Mouse (Mus musculus): ENCODE data around the gene Retreg3.
"Not testable (repeated sequence)": the region's sequence is repeated elsewhere in the genome, so short reads cannot be mapped to it uniquely, and the experiment has no call there.

Gene Retreg3

DNA sequence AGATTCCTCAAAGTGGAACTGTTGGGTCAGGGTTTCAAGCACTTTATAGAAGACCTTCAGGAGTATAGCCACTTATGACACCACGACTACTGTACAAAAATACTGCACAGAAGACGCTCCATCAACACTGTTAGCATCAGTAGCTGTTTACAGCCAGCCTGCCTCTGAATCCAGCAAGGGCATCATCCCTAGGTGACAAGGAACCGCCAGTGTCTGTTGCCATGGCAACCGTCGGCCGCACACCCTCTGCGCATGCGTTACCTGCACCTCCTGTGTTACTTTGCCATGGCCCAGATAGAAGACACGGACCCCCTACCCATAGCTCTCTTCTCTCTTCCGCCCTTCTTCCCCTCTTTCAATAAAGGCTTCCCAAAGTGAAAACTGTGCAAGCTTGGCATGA is 26.7 kb upstream of the Retreg3 start:
- no peak for DNase-seq

DNA sequence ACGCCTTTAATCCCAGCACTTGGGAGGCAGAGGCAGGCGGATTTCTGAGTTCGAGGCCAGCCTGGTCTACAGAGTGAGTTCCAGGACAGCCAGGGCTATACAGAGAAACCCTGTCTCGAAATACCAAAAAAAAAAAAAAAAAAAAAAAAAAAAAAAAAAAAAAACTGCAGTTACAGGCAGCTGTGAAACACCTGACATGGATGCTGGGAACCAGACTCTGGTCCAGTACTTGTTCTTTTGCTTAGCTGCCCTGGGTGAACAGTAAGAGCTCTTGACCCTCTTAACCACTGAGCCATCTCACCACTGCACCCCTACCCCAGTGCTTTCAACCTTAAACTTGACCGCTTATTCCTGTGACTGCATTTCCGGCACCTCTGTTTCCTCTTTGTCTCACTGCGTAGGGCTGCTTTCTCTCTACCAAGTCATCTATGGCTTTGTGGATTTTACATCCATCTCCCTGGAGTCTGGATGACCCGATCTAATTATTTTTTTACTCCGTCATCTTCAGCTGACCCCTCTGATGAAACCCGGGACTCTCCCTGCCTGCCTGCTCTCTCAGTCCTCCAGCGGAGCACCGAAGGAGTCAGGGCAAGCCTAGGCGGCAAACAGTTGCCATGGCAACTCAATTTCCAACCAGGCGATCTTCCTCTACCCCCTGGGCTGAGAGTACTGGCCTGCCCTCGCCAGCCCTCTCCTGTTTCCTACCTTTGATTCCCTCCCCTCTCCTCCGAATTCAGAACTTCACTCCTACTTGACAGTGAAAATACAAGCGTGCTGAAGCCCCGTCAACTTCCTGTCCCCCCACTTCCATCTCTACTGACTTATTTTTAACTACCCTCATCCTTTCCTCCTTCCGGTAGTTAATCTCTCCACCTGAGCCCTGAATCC is 23.9 kb upstream of the Retreg3 start:
- DNase-seq, result peak in 1 of 2 experiments; percentile 48

DNA sequence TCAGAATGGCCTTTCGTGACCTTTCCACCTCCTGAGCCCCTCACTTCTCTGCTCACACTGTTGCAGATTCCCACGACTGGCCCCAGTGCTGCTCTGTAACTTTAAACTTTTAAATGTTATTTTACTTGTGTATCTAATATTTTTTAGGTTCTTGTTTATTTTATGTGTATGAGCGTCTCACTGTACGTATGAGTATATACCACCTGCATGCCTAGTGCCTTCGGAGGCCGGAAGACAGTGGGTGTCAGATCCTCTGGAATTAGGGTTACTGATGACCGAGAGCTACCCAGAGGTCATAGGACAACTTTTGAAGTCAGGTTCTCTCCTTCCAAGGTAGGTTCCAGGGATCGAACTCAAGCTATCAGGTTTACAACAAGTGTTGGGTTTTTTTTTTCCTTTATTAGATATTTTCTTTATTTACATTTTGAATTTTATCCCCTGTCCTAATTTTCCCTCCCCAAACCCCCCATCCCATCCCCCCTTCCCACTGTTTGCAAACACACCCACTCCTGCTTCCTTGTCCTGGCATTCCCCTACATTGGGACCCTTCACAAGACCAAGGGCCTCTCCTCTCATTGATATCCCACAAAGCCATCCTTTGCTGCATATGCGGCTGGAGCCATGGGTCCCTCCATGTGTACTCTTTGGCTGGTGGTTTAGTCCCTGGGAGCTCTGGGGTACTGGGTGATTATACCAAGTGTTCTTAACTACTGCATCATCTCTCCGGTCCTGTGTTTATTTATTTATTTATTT is 22.7 kb upstream of the Retreg3 start:
- DNase-seq, result no peak

DNA sequence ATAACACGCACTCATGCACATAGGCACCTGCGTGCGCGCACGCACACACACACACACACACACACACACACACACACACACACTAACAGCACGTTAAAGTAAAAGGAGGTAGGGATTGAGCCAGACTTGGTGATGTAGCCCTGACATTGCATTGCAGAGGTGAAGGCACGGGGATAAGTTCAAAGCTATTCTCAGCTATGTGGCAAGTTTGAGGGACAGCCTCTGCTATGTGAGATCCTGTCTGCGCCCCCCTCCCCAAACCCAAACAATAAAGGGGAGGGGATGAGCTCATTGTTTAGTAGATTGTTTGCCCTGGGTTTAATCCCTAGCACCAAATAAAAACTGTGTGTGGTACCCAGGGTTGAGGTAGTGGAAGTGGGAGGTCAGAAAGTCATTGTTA is 21.4 kb upstream of the Retreg3 start:
- DNase-seq, result no peak

DNA sequence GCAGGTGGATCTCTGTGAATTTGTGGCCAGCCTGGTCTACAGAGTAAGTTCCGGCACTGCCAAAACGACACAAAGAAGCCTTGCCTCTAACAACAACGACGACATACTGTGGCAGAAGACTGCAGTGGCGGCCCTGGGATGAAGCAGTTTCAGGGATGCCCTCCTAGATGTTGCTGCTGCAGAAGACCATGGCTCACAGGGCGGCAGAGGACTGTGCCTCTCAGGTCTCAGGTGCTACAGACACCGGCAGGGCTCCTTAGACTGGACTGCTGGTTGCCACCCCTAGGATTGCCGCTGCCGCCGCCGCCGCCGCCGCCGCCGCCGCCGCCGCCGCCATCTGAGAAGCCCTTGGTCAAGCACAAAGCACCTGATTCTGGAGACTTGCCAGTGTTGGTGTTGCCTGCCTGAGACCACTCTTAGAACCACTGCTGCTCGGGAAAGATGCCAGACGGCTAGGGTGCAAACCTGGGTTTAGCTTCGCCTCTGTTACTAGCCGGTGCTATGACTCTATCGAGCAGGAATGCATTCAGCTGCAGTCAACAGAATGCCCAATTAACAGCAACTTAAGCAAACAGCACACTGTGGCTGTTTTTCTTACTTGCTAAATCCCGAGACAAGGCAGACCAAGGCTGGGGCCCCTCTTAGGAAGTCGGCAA is 20.6 kb upstream of the Retreg3 start:
- DNase-seq, result no peak

DNA sequence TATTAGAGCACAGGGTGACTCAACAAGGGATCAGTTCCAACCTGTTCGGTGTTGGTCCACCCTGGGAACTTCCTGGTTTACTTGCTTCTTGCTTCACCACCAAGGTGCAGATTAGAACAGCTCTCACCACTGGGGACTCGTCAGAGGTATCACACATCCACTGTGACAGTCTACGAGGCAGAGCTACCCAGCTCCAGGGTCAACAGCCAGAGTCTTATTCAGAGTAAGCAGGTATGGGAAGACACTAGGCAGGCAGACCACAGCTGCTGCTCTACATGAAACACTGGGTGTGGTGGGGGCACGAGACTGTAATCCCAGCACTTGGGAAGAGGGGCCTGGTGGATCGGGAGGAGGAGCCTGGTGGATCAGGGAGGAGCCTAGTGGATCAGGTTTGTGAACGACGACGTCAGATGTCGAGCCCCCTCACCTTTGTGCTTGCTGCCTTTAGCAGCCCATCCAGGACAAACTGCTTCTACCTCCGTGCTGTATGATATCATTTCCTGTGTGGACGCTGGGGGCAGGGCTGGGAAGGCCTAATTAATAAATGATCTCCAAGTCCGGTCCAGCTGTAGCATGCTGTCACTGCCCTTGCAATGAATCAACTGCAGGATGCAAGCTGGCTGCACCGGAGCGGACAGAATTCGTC is 19.0 kb upstream of the Retreg3 start:
- no peak for DNase-seq

DNA sequence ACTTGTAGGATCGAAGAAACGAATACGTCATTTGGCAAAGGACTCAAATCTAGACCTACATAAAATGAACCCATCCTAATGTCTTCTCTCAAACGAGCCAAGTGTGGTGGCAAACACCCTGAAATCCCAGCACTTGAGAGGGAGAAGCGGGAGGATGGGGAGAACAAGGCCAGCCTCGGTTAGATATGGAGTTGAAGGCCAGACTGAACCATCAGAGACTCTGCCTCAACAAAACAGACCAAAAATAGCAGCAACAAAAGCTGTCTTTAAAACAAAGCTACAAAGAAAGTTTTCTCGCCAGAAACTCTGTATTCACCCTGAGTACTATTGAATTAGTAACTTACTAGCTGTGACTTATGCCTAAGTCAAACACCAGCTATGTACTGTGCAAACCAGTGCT is 17.3 kb upstream of the Retreg3 start:
- DNase-seq, result no peak

DNA sequence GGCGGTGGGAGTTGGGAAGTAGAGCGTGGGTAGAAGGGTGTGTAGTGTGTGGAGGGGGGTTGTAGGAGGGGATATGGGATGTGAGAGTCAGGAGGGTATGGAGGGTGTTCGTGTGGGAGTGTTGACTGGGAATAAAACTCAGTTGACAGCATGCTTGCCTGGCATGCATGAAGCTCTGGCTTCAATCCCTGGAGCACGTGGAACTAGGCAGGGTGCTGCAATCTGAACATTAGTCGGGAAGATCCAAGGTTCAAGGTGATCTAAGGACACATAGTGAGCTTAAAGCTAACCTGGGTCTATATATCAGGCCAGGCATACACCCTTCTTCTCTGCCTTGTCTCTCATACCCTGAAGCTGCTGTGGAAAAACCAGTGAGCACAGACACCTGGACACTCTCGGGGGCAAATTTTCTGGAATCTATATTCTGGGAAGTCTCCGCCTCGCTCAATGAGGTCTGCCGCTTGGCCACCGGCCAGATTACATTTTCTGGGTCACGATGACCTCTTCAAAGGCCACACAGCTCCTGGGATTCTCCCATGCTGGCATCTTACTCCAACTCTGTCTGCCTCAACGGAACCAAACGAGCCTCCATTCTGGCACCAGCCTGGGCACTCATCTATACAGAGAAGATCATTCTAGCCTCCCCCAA is 14.6 kb upstream of the Retreg3 start:
- DNase-seq, result no peak

DNA sequence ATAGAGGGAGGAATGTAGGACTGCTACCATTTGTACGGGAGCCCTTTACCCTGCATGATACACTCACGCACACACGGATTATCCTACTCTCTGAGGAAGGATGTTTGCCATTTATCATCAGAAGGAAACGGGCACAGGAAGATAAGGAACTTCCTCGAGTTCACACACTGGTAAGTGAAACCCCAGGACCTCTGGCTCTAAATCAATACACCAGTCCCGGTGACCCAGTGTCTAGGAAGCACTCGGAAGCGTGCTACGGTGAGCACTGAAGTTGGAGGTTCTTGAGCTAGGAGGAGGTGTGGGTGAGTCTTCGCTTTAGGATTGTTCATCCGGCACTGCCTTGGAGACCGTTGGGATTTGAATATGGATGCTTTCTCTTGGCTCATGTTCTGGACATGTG is 13.3 kb upstream of the Retreg3 start:
- no peak for DNase-seq

DNA sequence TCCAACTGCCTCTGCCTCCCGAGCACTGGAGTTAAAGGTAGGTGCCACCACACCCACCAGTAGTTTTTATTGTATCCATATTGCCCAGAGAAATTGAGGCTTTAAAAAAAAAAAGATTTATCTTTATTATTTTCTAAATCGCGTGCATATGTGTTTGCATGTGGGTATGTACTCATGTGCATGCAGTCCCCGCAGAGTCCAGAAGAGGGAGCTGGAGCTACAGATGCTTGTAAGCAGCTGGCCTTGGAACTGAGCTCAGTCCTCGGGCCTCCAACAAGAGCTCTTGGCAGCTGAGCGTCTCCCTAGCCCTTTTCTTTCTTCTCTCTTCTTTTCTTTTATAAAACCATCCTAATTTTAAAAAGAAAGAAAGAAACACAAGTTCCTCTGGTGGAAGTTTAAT is 12.0 kb upstream of the Retreg3 start:
- no peak for DNase-seq

DNA sequence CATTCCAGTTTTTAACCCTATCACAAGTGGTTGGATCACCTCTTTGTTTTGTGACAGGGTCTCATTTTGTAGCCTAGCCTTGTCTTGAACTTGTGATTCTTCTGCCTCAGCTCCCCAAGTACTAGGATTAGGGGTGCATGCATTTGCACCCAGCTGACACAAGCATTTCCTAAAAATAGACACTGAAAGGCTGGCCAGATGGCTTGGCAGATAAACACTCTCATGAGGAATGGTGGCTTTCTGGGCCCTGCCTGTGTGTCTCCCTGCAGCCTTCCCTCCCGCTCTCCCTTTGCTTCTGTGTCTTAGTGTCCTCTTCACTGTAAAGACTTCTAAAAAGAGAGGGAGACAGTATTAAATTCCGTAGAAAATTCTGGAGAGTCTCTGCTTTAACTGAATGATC is 11.5 kb upstream of the Retreg3 start:
- no peak for DNase-seq

DNA sequence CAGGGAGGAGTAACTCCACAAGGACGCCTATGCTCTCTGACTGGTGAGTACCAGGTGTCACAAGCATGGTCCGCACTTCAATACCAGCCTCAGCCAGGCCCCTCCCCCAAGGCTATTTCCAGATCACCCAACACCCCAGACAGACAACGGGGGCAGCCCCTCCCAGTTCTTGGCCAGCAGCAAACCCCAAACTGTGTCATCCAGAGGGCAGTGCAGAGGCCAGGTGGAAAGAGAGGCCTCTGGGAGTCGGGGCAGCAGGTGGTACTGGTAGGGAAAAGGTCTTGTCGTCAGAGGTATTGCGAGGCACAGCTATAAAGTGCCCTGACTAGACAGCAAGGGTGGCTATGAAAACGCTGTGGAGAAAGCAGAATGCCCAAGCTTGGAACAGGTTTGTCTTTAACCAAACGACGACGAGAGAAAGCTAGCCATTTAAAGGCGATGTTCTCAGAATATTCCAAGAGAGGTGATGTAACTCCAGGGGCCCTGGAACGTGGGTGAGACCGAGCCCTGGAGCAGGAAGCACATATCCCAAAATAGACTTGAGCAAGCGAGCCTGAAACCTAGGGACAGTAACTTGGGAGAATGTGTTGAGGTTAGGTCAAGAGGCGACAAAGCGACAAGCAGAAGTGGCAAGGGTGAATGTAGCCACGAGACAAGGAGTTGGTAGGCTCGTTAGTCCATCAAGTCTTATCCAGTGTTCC is 10.5 kb upstream of the Retreg3 start:
- DNase-seq, result no peak

DNA sequence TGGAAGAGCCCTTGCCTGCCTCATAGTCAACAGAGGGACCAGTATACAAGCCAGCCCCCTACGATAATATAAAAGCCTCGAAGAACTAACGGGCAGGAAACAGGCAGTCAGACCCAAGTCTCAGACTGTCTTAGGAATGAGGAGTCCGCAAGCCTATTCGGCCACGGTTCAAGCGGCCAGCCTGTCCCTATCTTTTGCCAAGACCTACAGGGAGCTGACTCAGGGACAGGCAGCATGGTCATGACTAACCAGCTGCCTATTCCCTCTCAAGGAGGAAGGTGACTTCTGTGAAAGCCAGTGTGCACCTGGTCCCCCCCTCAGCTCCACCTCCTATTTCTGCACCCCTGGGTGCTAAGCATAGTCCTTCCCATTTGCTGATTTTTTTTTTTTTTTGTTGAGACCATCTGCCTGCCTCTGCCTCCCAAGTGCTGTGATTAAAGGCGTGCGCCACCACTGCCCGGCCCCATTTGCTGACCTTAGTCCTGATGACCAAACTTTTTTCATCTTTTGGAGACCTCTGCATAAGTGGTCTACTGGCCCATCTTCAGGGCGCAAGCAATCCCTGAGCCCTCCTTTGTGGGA is 9.4 kb upstream of the Retreg3 start:
- no peak for DNase-seq

DNA sequence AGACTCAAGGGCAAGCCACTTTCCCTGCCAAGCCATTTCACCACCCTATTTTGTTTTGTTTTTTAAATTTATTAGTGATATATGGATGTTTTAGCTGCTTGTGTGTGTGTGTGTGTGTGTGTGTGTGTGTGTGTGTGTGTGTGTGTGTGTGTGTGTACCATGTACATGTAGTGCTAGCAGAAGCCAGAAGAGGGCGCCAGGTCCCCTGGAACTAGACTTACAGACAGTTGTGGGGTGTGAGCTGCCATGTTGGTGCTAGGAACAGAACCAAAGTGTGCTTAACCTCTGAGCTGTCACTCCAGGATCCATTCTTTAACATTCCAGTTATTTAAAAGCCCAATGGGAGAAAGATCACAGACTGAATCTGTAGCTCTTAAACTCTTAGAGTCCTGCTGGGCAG is 7.4 kb upstream of the Retreg3 start:
- DNase-seq, result no peak

DNA sequence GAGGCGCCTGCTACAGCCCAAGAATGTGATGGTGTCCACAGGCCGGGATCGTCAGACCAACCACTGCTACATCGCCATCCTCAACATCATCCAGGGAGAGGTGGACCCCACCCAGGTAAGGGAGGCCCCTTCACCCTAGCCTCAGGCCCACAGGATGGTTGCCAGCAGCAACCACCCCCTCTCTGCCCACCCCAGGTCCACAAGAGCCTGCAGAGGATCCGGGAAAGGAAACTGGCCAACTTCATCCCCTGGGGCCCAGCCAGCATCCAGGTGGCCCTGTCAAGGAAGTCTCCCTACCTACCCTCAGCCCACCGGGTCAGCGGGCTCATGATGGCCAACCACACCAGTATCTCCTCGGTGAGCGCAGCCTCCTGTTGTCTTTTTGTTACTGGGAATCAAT is 5.3 kb upstream of the Retreg3 start:
- not testable (repeated sequence) for DNase-seq

DNA sequence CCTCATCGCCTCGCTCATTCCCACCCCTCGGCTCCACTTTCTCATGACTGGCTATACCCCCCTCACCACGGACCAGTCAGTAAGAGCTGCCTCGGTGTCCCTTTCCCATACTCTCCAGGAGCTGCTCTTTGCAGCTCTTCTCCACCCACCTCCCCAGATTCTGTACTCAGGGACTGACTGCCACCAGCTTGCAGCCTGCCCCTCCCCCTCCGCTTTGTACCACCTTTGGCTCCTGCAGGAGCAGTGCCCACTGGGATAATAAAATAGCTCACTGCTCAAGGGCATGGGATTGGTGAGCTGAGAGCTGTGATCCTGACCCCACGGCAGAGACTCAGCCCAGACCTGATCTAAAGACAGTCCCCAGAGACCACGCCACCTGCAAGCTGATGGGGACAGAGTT is 4.8 kb upstream of the Retreg3 start:
- not testable (repeated sequence) for DNase-seq

DNA sequence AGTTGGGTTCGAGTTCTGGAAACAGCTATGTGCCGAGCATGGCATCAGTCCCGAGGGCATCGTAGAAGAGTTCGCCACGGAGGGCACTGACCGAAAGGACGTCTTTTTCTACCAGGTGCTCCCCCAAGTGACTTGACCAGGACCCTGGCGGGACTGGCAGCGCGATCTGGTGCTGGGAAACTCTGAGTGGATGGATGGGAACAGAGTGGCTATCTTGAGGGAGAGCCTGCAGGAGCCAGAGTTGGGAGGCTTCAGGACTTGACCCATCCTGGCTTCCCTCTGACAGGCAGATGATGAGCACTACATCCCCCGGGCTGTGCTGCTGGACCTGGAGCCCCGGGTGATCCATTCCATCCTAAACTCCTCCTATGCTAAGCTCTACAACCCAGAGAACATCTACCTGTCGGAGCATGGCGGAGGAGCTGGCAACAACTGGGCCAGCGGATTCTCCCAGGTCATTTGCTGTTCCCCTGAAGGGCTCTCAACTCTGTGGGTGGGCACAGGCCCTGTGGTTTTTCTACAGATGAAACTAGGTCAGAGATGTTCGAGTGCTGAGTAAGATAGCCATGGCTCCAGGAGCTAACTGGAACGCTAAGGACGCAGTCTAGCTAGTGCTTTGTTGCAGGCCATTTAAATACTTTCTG is 974 bp upstream of the Retreg3 start:
- DNase-seq, result peak in 1 of 2 experiments; percentile 19

DNA sequence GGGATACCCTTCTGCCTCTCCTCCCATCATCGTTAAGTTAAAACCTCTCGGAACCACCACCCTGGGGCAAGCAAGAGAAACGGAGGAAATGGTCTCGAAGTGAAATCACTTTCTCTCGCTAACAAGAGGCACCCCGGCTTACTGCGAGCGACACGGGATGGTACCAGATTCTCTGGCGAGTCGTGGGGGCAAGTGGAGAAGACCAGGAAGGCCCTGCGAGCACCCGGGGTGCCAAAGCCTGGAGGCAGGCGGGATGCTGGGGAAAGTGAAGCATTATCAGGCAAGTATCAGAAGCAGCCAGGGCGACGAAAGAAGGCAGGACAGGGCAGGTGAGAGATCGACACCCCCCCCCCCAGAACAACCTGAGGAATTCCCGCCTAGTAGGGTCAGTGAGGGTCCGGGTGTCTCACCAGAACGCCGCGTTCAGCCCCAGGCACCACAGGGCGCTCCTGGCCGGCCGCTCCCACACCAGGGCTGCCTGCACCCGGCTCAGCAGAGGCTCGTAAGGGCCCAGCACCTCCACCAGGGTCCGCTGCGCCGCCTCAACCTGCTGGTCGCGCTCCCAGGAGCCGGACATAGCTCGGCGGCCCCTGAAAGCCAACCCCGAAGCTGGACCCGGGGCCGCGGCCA is 447 bp downstream of the Retreg3 start:
- DNase-seq, result no peak

DNA sequence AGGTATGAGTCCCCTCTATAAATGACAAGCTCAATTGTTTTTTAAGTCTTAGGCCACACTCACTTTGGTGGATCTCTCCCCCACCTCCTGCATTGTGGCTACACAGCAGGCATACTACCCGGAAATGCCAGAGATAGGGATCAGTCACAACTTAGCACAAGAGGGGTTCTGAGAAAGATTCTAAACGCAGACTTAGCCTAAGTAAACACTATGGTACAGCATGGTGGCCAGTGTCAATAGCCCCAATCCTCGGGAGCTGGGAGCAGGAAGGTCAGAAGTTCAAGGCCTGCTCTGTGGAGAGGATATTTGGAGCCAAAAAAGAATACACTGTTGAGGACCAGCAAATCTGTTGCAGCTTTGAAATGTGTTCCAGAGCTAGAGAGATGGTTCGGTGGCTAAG is 1.6 kb downstream of the Retreg3 start:
- DNase-seq, result no peak

DNA sequence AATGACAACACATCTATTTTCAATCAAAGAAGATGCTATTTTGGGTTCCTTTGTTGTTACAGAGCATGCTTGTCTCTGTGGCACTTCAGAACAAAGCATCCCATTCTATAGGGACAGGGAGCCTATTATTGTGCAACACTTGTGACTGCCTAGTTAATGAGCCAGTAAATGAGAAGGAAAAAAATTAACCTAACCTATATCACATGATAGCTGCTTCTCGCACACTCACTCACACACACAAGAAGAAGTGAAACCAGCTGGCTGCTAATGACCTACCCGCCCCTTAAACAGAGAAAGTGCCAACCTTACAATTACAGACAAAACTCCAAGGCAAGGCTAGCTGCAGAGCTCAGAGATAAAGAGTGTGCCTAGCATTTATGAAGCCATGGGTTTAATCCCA is 4.1 kb downstream of the Retreg3 start:
- peak in 1 of 2 experiments; percentile 18 for DNase-seq

DNA sequence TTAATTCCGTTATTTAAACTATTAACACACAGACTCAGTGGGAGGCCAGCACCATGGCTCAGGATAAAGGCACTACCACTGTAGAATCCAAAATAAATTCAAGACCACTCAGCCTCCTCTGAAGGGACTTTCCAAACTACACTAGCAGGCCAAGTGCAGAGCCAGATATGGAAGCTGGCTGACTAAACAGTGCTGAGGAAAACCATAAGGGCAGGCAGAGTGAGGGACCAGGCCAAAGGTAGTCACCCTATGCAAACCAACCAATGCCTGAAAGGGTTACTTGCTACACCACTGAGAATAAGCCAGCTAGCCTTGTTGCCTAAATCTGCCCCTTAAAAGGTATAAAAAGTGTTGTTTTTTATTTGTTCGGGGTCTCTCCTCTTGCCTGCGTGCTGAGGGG is 7.5 kb downstream of the Retreg3 start:
- no peak for DNase-seq
